Mouse (Mus musculus): ENCODE measurements around the gene Cyp1a1. TPM values are rescaled to one million over a fixed set of nuclear protein-coding genes. Genes with fewer than 3 reads are reported as not detected.

Gene Cyp1a1
- polyA plus RNA-seq, 1 experiment from 2014 or later: 0.25 TPM

- WGBS: 78% methylated on average over 1 of the region's 1 CpGs
- no peak overlapping the region for H3K27ac ChIP-seq (ENCODE audit: low read length)
Measured at GRCm38 (mm10) chr9:57747067-57747466, 59.3 kb downstream of the Cyp1a1 start.

GRCm38 (mm10) chr9:57748137-57748536, 60.4 kb downstream of the Cyp1a1 start:
- Histone ChIP-seq H3K4me2 (replicated peaks; ENCODE audit: low read depth, low read length) (no peak overlapping the region), H3K4me3 (ENCODE audit: low read length) (no peak overlapping the region), H3K9ac (replicated peaks; ENCODE audit: low read length) (no peak overlapping the region), H3K27me3 (ENCODE audit: insufficient read depth, low read length) (no peaks in the 10 kb centered on the region), H3K27ac (ENCODE audit: low read length) (no peak overlapping the region), H3K36me3 (ENCODE audit: insufficient read depth, low read length) (peaks cover 79% of the 10 kb centered on the region), H3K4me1 (ENCODE audit: insufficient read depth, low read length) (no peaks in the 10 kb centered on the region), H3K9me3 (ENCODE audit: low read length) (no peaks in the 10 kb centered on the region)
- no peak for ATAC-seq (ENCODE audit: low FRiP score, low TSS enrichment)
- 91% methylated on average over 6 of the region's 6 CpGs for WGBS

More at GRCm38 (mm10) chr9:57747067-57747466, 59.3 kb downstream of the Cyp1a1 start:
- H3K9ac ChIP-seq (replicated peaks; ENCODE audit: low read length): no peak overlapping the region
- H3K4me1 ChIP-seq (ENCODE audit: insufficient read depth, low read length): no peaks in the 10 kb centered on the region
- H3K27me3 ChIP-seq (ENCODE audit: insufficient read depth, low read length): no peaks in the 10 kb centered on the region
- no peaks in the 10 kb centered on the region for H3K9me3 ChIP-seq (ENCODE audit: low read length)
- peaks cover 69% of the 10 kb centered on the region for H3K36me3 ChIP-seq (ENCODE audit: insufficient read depth, low read length)
- no peak overlapping the region for H3K4me3 ChIP-seq (ENCODE audit: low read length)
- ATAC-seq (ENCODE audit: low FRiP score, low TSS enrichment): no peak
- H3K4me2 ChIP-seq (replicated peaks; ENCODE audit: low read depth, low read length): no peak overlapping the region

GRCm38 (mm10) chr9:57748831-57749230, 61.1 kb downstream of the Cyp1a1 start:
- no peak overlapping the region for H3K9ac ChIP-seq (replicated peaks; ENCODE audit: low read length)
- no peak overlapping the region for H3K4me2 ChIP-seq (replicated peaks; ENCODE audit: low read depth, low read length)
- no peaks in the 10 kb centered on the region for H3K4me1 ChIP-seq (ENCODE audit: insufficient read depth, low read length)
- no peaks in the 10 kb centered on the region for H3K9me3 ChIP-seq (ENCODE audit: low read length)
- H3K27ac ChIP-seq (ENCODE audit: low read length): no peak overlapping the region
- no peak overlapping the region for H3K4me3 ChIP-seq (ENCODE audit: low read length)
- no peak for ATAC-seq (ENCODE audit: low FRiP score, low TSS enrichment)
- no peaks in the 10 kb centered on the region for H3K27me3 ChIP-seq (ENCODE audit: insufficient read depth, low read length)
- H3K36me3 ChIP-seq (ENCODE audit: insufficient read depth, low read length): peaks cover 86% of the 10 kb centered on the region
- WGBS: 62% methylated on average over 1 of the region's 1 CpGs

GRCm38 (mm10) chr9:57750901-57751300, 63.2 kb downstream of the Cyp1a1 start:
- H3K36me3 ChIP-seq (ENCODE audit: insufficient read depth, low read length): peaks cover 96% of the 10 kb centered on the region
- no peaks in the 10 kb centered on the region for H3K27me3 ChIP-seq (ENCODE audit: insufficient read depth, low read length)
- 87% methylated on average over 7 of the region's 7 CpGs for WGBS
- H3K9ac ChIP-seq (replicated peaks; ENCODE audit: low read length): no peak overlapping the region
- H3K27ac ChIP-seq (ENCODE audit: low read length): no peak overlapping the region
- H3K9me3 ChIP-seq (ENCODE audit: low read length): no peaks in the 10 kb centered on the region
- no peaks in the 10 kb centered on the region for H3K4me1 ChIP-seq (ENCODE audit: insufficient read depth, low read length)
- H3K4me3 ChIP-seq (ENCODE audit: low read length): no peak overlapping the region
- no peak for ATAC-seq (ENCODE audit: low FRiP score, low TSS enrichment)
- no peak overlapping the region for H3K4me2 ChIP-seq (replicated peaks; ENCODE audit: low read depth, low read length)

Other genes starting within 250 kb of the Cyp1a1 start
- 29.7 and 30.5 TPM in 2 replicates for gene Ppcdc, start 247.8 kb upstream of the Cyp1a1 start, polyA plus RNA-seq (2015; fragmentation: Nextera tagmentation; extraction: Ambion mirVana)
- 17.7 and 20.2 TPM in 2 replicates for gene Scamp5, start 219.9 kb upstream of the Cyp1a1 start, polyA plus RNA-seq (2015; fragmentation: Nextera tagmentation; extraction: Ambion mirVana)
- 5.5 and 6.4 TPM in 2 replicates for gene Rpp25, start 183.9 kb upstream of the Cyp1a1 start, polyA plus RNA-seq (2015; fragmentation: Nextera tagmentation; extraction: Ambion mirVana)
- 670 and 691 TPM in 2 replicates for gene Cox5a, start 166.7 kb upstream of the Cyp1a1 start, polyA plus RNA-seq (2015; fragmentation: Nextera tagmentation; extraction: Ambion mirVana)
- gene Fam219b, start 150.4 kb upstream of the Cyp1a1 start, polyA plus RNA-seq (2015; fragmentation: Nextera tagmentation; extraction: Ambion mirVana): 19.0 and 19.8 TPM in 2 replicates
- 54.6 and 57.2 TPM in 2 replicates for gene Mpi, start 135.2 kb upstream of the Cyp1a1 start, polyA plus RNA-seq (2015; fragmentation: Nextera tagmentation; extraction: Ambion mirVana)
- gene Scamp2, start 127.0 kb upstream of the Cyp1a1 start, polyA plus RNA-seq (2015; fragmentation: Nextera tagmentation; extraction: Ambion mirVana): 93.4 and 101 TPM in 2 replicates
- gene Ulk3, start 98.5 kb upstream of the Cyp1a1 start, polyA plus RNA-seq (2015; fragmentation: Nextera tagmentation; extraction: Ambion mirVana): 18.3 and 22.7 TPM in 2 replicates
- not detected in 2 replicates for gene Cplx3, start 81.6 kb upstream of the Cyp1a1 start, polyA plus RNA-seq (2015; fragmentation: Nextera tagmentation; extraction: Ambion mirVana)
- not detected in 2 replicates for gene Lman1l, start 67.2 kb upstream of the Cyp1a1 start, polyA plus RNA-seq (2015; fragmentation: Nextera tagmentation; extraction: Ambion mirVana)
- 27.2 and 31.6 TPM in 2 replicates for gene Csk, start 34.3 kb upstream of the Cyp1a1 start, polyA plus RNA-seq (2015; fragmentation: Nextera tagmentation; extraction: Ambion mirVana)
- gene Cyp1a2, start 4.2 kb upstream of the Cyp1a1 start, polyA plus RNA-seq (2015; fragmentation: Nextera tagmentation; extraction: Ambion mirVana): not detected in 2 replicates
- gene Edc3, start 20.6 kb downstream of the Cyp1a1 start, polyA plus RNA-seq (2015; fragmentation: Nextera tagmentation; extraction: Ambion mirVana): 39.2 and 41.2 TPM in 2 replicates
- gene Clk3, start 77.9 kb downstream of the Cyp1a1 start, polyA plus RNA-seq (2015; fragmentation: Nextera tagmentation; extraction: Ambion mirVana): 82.0 and 90.0 TPM in 2 replicates
- 6.0 and 8.6 TPM in 2 replicates for gene Arid3b, start 148.9 kb downstream of the Cyp1a1 start, polyA plus RNA-seq (2015; fragmentation: Nextera tagmentation; extraction: Ambion mirVana)
- 119 and 128 TPM in 2 replicates for gene Ubl7, start 223.1 kb downstream of the Cyp1a1 start, polyA plus RNA-seq (2015; fragmentation: Nextera tagmentation; extraction: Ambion mirVana)